Mouse (Mus musculus): ENCODE results near the gene Tnfrsf22.
"Not testable (repeated sequence)": the region's sequence is repeated elsewhere in the genome, so short reads cannot be mapped to it uniquely, and the experiment has no call there.

The Tnfrsf22 gene

GRCm38 (mm10) chr7:143649034-143649768 is at the start of gene Tnfrsf22:
Gene Tnfrsf22, minus strand, starts transcription at chr7:143649661.
- peak; percentile 56 for DNase-seq (ENCODE audit: low spot score)

- DNase-seq (ENCODE audit: low spot score): peak; percentile 43
These were observed 46.7 kb upstream of the Tnfrsf22 start for GRCm38 (mm10) chr7:143696140-143696539.

GRCm38 (mm10) chr7:143694550-143694949 is 45.1 kb upstream of the Tnfrsf22 start:
- no peak for DNase-seq (ENCODE audit: low spot score)

GRCm38 (mm10) chr7:143692746-143693510 is 43.5 kb upstream of the Tnfrsf22 start:
- no peak for DNase-seq (ENCODE audit: low spot score)

- no peak for DNase-seq (ENCODE audit: low spot score)
These were observed 42.4 kb upstream of the Tnfrsf22 start for GRCm38 (mm10) chr7:143691909-143692308.

- DNase-seq (ENCODE audit: low spot score): no peak
These were observed 41.7 kb upstream of the Tnfrsf22 start for GRCm38 (mm10) chr7:143691181-143691580.

- DNase-seq (ENCODE audit: low spot score): no peak
These were observed 40.5 kb upstream of the Tnfrsf22 start for GRCm38 (mm10) chr7:143689946-143690345.

- no peak for DNase-seq (ENCODE audit: low spot score)
These were observed 40.0 kb upstream of the Tnfrsf22 start for GRCm38 (mm10) chr7:143689481-143689880.

GRCm38 (mm10) chr7:143686676-143687075 is 37.2 kb upstream of the Tnfrsf22 start:
- not testable (repeated sequence) for DNase-seq (ENCODE audit: low spot score)

- DNase-seq (ENCODE audit: low spot score): not testable (repeated sequence)
These were observed 36.7 kb upstream of the Tnfrsf22 start for GRCm38 (mm10) chr7:143686191-143686590.

- DNase-seq (ENCODE audit: low spot score): peak; percentile 53
These were observed 36.1 kb upstream of the Tnfrsf22 start, which contains the start of gene Tnfrsf23 for GRCm38 (mm10) chr7:143685359-143686067. Gene Tnfrsf23, minus strand, starts transcription at chr7:143685872.

- not testable (repeated sequence) for DNase-seq (ENCODE audit: low spot score)
These were observed 35.1 kb upstream of the Tnfrsf22 start for GRCm38 (mm10) chr7:143684569-143684968.

- no peak for DNase-seq (ENCODE audit: low spot score)
These were observed 32.1 kb upstream of the Tnfrsf22 start for GRCm38 (mm10) chr7:143681566-143681965.

- not testable (repeated sequence) for DNase-seq (ENCODE audit: low spot score)
These were observed 31.4 kb upstream of the Tnfrsf22 start for GRCm38 (mm10) chr7:143680836-143681235.

GRCm38 (mm10) chr7:143679650-143680049 is 30.2 kb upstream of the Tnfrsf22 start:
- DNase-seq (ENCODE audit: low spot score): not testable (repeated sequence)

- DNase-seq (ENCODE audit: low spot score): no peak
These were observed 17.2 kb upstream of the Tnfrsf22 start for GRCm38 (mm10) chr7:143666427-143667311.

GRCm38 (mm10) chr7:143663470-143663869 is 14.0 kb upstream of the Tnfrsf22 start:
- no peak for DNase-seq (ENCODE audit: low spot score)

GRCm38 (mm10) chr7:143660797-143661196 is 11.3 kb upstream of the Tnfrsf22 start:
- no peak for DNase-seq (ENCODE audit: low spot score)

- DNase-seq (ENCODE audit: low spot score): not testable (repeated sequence)
These were observed 397 bp upstream of the Tnfrsf22 start for GRCm38 (mm10) chr7:143649769-143650346.

GRCm38 (mm10) chr7:143643949-143644348 is 5.5 kb downstream of the Tnfrsf22 start:
- DNase-seq (ENCODE audit: low spot score): not testable (repeated sequence)

GRCm38 (mm10) chr7:143636674-143637073 is 12.8 kb downstream of the Tnfrsf22 start:
- DNase-seq (ENCODE audit: low spot score): no peak
